Mouse (Mus musculus): ENCODE measurements around the gene Twf2.

GRCm38 (mm10) chr9:106167703-106168102 is 35.2 kb upstream of the Twf2 start:
- no peak for TF ChIP-seq CTCF (IDR thresholded peaks at IDR 0.05; ENCODE audit: low read depth, low read length)
- no peak for TF ChIP-seq POLR2A (IDR thresholded peaks at IDR 0.05; ENCODE audit: borderline replicate concordance, low read depth, low read length)
